Comparison of ENCODE assay signal across 8 mouse cellular contexts in the genomic region with DNA sequence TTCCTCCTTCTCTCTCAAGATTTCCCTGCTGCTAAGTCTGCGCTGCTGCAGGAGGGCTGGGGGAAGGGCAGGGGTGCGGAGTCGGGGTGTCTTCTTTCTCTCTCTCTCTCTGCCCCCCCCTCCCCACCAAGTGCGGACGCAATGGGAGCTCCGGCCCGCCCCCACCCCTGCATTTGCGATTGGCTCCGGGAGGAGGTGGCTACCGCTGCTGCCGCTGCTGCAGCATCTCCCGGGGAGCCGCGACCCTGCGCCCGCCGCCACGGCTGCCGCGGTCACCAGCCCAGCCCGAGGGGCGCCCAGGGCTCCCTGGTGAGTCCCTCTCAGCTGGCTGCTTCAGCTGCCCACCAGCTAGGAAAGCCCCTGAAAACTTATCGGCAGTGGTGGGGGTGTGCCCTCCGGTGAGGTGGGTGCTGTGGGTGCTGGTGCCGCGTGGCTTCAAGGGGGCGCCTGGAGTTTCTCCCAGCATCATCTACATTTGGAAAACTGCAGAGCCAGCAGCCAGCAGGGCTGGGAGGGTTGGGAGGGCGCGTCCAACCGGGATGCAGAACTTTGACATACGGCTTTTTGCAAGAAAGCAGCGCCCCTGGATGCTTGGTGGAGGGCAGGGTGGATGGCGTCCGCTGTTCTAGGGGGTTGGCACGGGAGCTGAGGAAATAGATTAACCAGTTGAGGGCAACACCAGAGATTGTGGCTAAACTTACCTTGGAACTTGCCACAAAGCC. TPM values are rescaled to one million over a fixed set of nuclear protein-coding genes. Genes with fewer than 3 reads are reported as not detected.
DNase-seq lines count a peak whose midpoint lies in the region; ATAC-seq and TF ChIP-seq lines count a peak whose summit lies in the region.

No protein-coding gene starts in this region.

- no peak for TF ChIP-seq CTCF in testis, adult 2 months (IDR thresholded peaks at IDR 0.05; ENCODE audit: control insufficient read depth, insufficient read depth, insufficient replicate concordance, low read depth, low read length)
- no peak for TF ChIP-seq CTCF in forebrain, postnatal 0 days (IDR thresholded peaks at IDR 0.05; ENCODE audit: low read depth)

- no peak for DNase-seq in testis, postnatal 14 days (ENCODE audit: low spot score)
- DNase-seq in forebrain, postnatal 0 days, result no peak
- DNase-seq in liver, embryonic 13.5 days, result no peak
- DNase-seq in ovary, postnatal 10 days (ENCODE audit: low spot score), result no peak
- DNase-seq in cerebellum, adult 9-10 months, result no peak
- no peak for DNase-seq in cerebellum, postnatal 36 days
- DNase-seq in ovary, postnatal 36 days (ENCODE audit: low spot score), result no peak

- H3K4me3 ChIP-seq in testis, adult 2 months (ENCODE audit: control insufficient read depth, low read depth, low read length), result peak overlapping the region; percentile 5
- H3K4me3 ChIP-seq in forebrain, postnatal 0 days (ENCODE audit: low read depth, low read length), result peak overlapping the region; percentile 41
- H3K4me3 ChIP-seq in liver, embryonic 13.5 days (replicated peaks), result no peak overlapping the region

- no peak overlapping the region for H3K27ac ChIP-seq in testis, adult 2 months (ENCODE audit: control insufficient read depth, insufficient read depth, low read depth, low read length)
- no peak overlapping the region for H3K27ac ChIP-seq in forebrain, postnatal 0 days (ENCODE audit: low read depth, low read length)
- H3K27ac ChIP-seq in liver, embryonic 13.5 days, result no peak overlapping the region

- peak; percentile 71 for ATAC-seq in forebrain, postnatal 0 days
- ATAC-seq in liver, embryonic 13.5 days (ENCODE audit: low read depth), result no peak

- no peaks in the 10 kb centered on the region for H3K27me3 ChIP-seq in testis, adult 2 months (ENCODE audit: control insufficient read depth, insufficient read depth, low read length)
- peaks cover 44% of the 10 kb centered on the region for H3K27me3 ChIP-seq in forebrain, postnatal 0 days (ENCODE audit: insufficient read depth, low read length)
- peaks cover 76% of the 10 kb centered on the region for H3K27me3 ChIP-seq in liver, embryonic 13.5 days

- peak overlapping the region; percentile 44; the same call in 1 of the 2 replicates for H3K9ac ChIP-seq in forebrain, postnatal 0 days
- no peak overlapping the region for H3K9ac ChIP-seq in liver, embryonic 13.5 days

- H3K9me3 ChIP-seq in forebrain, postnatal 0 days (ENCODE audit: low read length), result no peaks in the 10 kb centered on the region
- H3K9me3 ChIP-seq in liver, embryonic 13.5 days (replicated peaks), result no peaks in the 10 kb centered on the region

- TF ChIP-seq POLR2A in testis, adult 2 months (IDR thresholded peaks at IDR 0.05; ENCODE audit: control insufficient read depth, low read depth, low read length), result no peak

- under 1% methylated on average over 32 of the region's 35 CpGs for WGBS in forebrain, postnatal 0 days
- 2% methylated on average over 34 of the region's 35 CpGs for WGBS in liver, embryonic 13.5 days (ENCODE audit: insufficient replicate concordance)

- no peaks in the 10 kb centered on the region for H3K36me3 ChIP-seq in testis, adult 2 months (ENCODE audit: control insufficient read depth, insufficient read depth, low read length)
- H3K36me3 ChIP-seq in forebrain, postnatal 0 days (ENCODE audit: insufficient read depth), result no peaks in the 10 kb centered on the region
- no peaks in the 10 kb centered on the region for H3K36me3 ChIP-seq in liver, embryonic 13.5 days

- peaks cover 5% of the 10 kb centered on the region for H3K4me1 ChIP-seq in testis, adult 2 months (ENCODE audit: control insufficient read depth, insufficient read depth, low read length)
- H3K4me1 ChIP-seq in forebrain, postnatal 0 days (ENCODE audit: insufficient read depth), result no peaks in the 10 kb centered on the region
- no peaks in the 10 kb centered on the region for H3K4me1 ChIP-seq in liver, embryonic 13.5 days (replicated peaks)

- peak overlapping the region; percentile 92 for H3K4me2 ChIP-seq in forebrain, postnatal 0 days (ENCODE audit: low read depth)
- peak overlapping the region; percentile 34 for H3K4me2 ChIP-seq in liver, embryonic 13.5 days

RNA-seq across cellular contexts. Expression of gene Gata5, which starts 51.6 kb away (rescaled TPM):
- 0.10 TPM in 2 replicates for polyA plus RNA-seq in testis, adult 2 months (2012; rRNA removed)
- total RNA-seq in forebrain, postnatal 0 days (2014; rRNA removed), result not detected in 2 replicates
- not detected in 2 replicates for polyA plus RNA-seq in forebrain, postnatal 0 days (2015; fragmentation: Nextera tagmentation; extraction: Ambion mirVana)
- 0.76 and 0.90 TPM in 2 replicates for polyA plus RNA-seq in liver, embryonic 13.5 days (2015; fragmentation: Nextera tagmentation; extraction: Ambion mirVana)
